Mouse (Mus musculus) lung, embryonic 14.5 days (tissue): ENCODE results near the gene Tulp2. TPM values are rescaled to one million over a fixed set of nuclear protein-coding genes. Genes with fewer than 3 reads are reported as not detected.

Experiments used
- ATAC-seq: fragments of 200-750 bp; cut with Nextera tagmentation; 2 replicates; pipeline ENCODE4 v1.8.0; 2017; ENCODE audit warnings: mild to moderate bottlenecking, moderate TSS enrichment, moderate library complexity; ENCODE audit not compliant: insufficient read depth
- DNase-seq: peaks from one replicate; pipeline ENCODE4 v3.0.0-alpha.2; 2015
- H3K27ac ChIP-seq: fragments of 300-500 bp; sonication (generic); 2 replicates; pipeline ENCODE4 v1.5.1; 2014; ENCODE audit warnings: low read depth, mild to moderate bottlenecking, moderate library complexity
- H3K27me3 ChIP-seq: fragments of 300-500 bp; sonication (generic); 2 replicates; pipeline ENCODE4 v1.6.1; 2014; ENCODE audit warnings: low read length, control low read depth; ENCODE audit not compliant: insufficient read depth
- H3K36me3 ChIP-seq: fragments of 300-500 bp; sonication (generic); 2 replicates; pipeline ENCODE4 v1.6.1; 2014; ENCODE audit warnings: control low read depth; ENCODE audit not compliant: insufficient read depth
- H3K4me1 ChIP-seq: fragments of 300-500 bp; sonication (generic); 2 replicates; pipeline ENCODE4 v1.6.1; 2014; ENCODE audit warnings: antibody characterized with exemption, control low read depth; ENCODE audit not compliant: insufficient read depth
- H3K4me2 ChIP-seq: fragments of 300-500 bp; sonication (generic); 2 replicates; pipeline ENCODE4 v1.6.1; 2014; ENCODE audit warnings: mild to moderate bottlenecking
- H3K4me3 ChIP-seq: fragments of 300-500 bp; sonication (generic); 2 replicates; pipeline ENCODE4 v1.5.1; 2014; ENCODE audit warnings: low read depth, low read length
- H3K9ac ChIP-seq: fragments of 300-500 bp; sonication (generic); 2 replicates; pipeline ENCODE4 v1.6.1; 2014
- H3K9me3 ChIP-seq: fragments of 300-500 bp; sonication (generic); 2 replicates; pipeline ENCODE4 v1.6.1; 2016; ENCODE audit warnings: low read depth, low read length, control low read depth
- CTCF ChIP-seq: IDR thresholded peaks from 2 replicates; pipeline ENCODE4 v1.5.1; 2016; ENCODE audit warnings: antibody characterized with exemption, low read depth
- WGBS: fragments of 180-500 bp; shearing (Covaris S2); extraction: QIAGEN DNeasy Blood & Tissue Kit; methylation state at CpG from one replicate; pipeline ENCODE4 v1.1.7; 2014; 5-methylcytosine and 5-hydroxymethylcytosine counted together
- polyA plus RNA-seq: library from polyadenylated mRNA; unstranded; fragments of >200 nt; fragmentation: Nextera tagmentation; extraction: Ambion mirVana; gene quantifications from 2 replicates; pipeline ENCODE4 v1.2.1, GENCODE M21; 2014

The Tulp2 gene
- polyA plus RNA-seq, 1 experiment from 2014 or later, result 0.86 TPM

- Histone ChIP-seq H3K36me3 (peaks cover 2% of the 10 kb centered on the region; the same call in 1 of the 2 replicates), H3K4me2 (peak overlapping the region; percentile 16; the same call in 1 of the 2 replicates), H3K27ac (no peak overlapping the region), H3K27me3 (no peaks in the 10 kb centered on the region), H3K9ac (no peak overlapping the region; the same call in 1 of the 2 replicates), H3K9me3 (no peaks in the 10 kb centered on the region), H3K4me3 (no peak overlapping the region), H3K4me1 (peaks cover 7% of the 10 kb centered on the region; the same call in 1 of the 2 replicates)
- WGBS, result 3% methylated on average over 6 of the region's 6 CpGs
- no peak for ATAC-seq
- no peak for TF ChIP-seq CTCF
- no peak for DNase-seq
These were observed 47.8 kb downstream of the Tulp2 start for GRCm38 (mm10) chr7:45529461-45529860.

DNA sequence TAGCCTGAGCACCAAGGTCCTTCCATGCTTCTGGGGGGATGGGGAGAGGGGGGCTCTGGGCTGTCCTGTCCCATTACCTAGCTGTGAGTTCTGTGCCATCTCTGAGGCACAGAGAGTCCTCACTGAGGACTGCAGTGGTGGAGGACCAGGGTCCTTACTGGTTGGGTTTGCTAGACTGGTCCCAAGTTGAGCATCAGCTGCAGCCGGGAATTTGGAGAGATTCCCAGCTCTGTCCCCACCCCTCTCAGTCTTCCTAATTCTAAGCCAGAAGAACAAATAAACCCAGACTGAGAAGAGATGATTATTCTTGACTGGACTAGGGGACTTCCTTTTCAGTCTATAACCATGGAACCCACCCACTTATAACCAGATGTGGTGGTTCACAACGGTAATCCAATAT, 49.0 kb downstream of the Tulp2 start:
- 45% methylated on average over 2 of the region's 2 CpGs for WGBS
- Histone ChIP-seq H3K36me3 (no peaks in the 10 kb centered on the region), H3K9me3 (no peaks in the 10 kb centered on the region), H3K9ac (no peak overlapping the region), H3K4me1 (peaks cover 7% of the 10 kb centered on the region; the same call in 1 of the 2 replicates), H3K27ac (no peak overlapping the region; the same call in 1 of the 2 replicates), H3K4me2 (0 out of 2 replicates have a peak overlapping the region, but pooled peaks have one; percentile 7), H3K27me3 (no peaks in the 10 kb centered on the region), H3K4me3 (no peak overlapping the region)
- DNase-seq (peak; percentile 64), ATAC-seq (0 out of 2 replicates have a peak, but pooled peaks have one; percentile 9)
- no peak for TF ChIP-seq CTCF

DNA sequence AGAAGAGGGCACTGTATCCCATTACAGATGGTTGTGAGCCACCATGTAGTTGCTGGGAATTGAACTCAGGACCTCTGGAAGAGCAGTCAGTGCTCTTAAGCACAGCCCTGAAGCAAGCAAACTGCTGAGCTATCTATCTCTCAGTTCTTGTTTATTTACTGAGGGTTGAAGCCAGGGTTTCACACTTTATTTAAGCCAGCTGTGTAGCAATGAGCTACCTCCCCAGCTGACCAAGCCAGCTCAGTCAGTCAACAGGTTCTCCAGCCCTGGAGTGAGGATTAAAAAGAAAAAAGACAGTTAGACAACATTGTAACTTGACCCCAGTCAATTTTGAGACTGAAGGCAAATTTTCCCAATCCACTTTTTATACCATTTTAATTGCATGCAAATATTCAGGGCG, 54.0 kb downstream of the Tulp2 start:
- H3K4me2 ChIP-seq, result no peak overlapping the region
- H3K4me1 ChIP-seq, result peaks cover 9% of the 10 kb centered on the region
- TF ChIP-seq CTCF, result no peak
- H3K27me3 ChIP-seq, result no peaks in the 10 kb centered on the region
- no peak for DNase-seq
- 72% methylated on average over 1 of the region's 1 CpGs for WGBS
- no peaks in the 10 kb centered on the region for H3K9me3 ChIP-seq
- ATAC-seq, result no peak
- no peak overlapping the region for H3K9ac ChIP-seq
- H3K27ac ChIP-seq, result no peak overlapping the region
- no peak overlapping the region for H3K4me3 ChIP-seq
- no peaks in the 10 kb centered on the region for H3K36me3 ChIP-seq

GRCm38 (mm10) chr7:45537602-45538001, 55.9 kb downstream of the Tulp2 start:
- peak overlapping the region; percentile 45 for H3K9ac ChIP-seq
- H3K4me2 ChIP-seq, result peak overlapping the region; percentile 73
- H3K9me3 ChIP-seq, result no peaks in the 10 kb centered on the region
- no peak for TF ChIP-seq CTCF
- WGBS, result 73% methylated on average over 10 of the region's 10 CpGs
- peak overlapping the region; percentile 46 for H3K4me3 ChIP-seq
- H3K27me3 ChIP-seq, result no peaks in the 10 kb centered on the region
- no peak overlapping the region for H3K27ac ChIP-seq
- H3K36me3 ChIP-seq, result no peaks in the 10 kb centered on the region
- ATAC-seq, result no peak
- no peak for DNase-seq
- H3K4me1 ChIP-seq, result peaks cover 5% of the 10 kb centered on the region; the same call in 1 of the 2 replicates

GRCm38 (mm10) chr7:45538163-45539041, 56.7 kb downstream of the Tulp2 start:
- no peaks in the 10 kb centered on the region for H3K36me3 ChIP-seq
- H3K9me3 ChIP-seq, result no peaks in the 10 kb centered on the region
- peak overlapping the region; percentile 73 for H3K4me2 ChIP-seq
- TF ChIP-seq CTCF, result peak; percentile 55
- no peaks in the 10 kb centered on the region for H3K27me3 ChIP-seq
- DNase-seq (peak; percentile 75), ATAC-seq (peak; percentile 83)
- peaks cover 5% of the 10 kb centered on the region; the same call in 1 of the 2 replicates for H3K4me1 ChIP-seq
- WGBS, result 3% methylated on average over 29 of the region's 29 CpGs
- no peak overlapping the region for H3K27ac ChIP-seq
- H3K9ac ChIP-seq, result peak overlapping the region; percentile 45
- H3K4me3 ChIP-seq, result peak overlapping the region; percentile 46

GRCm38 (mm10) chr7:45539095-45539494, 57.4 kb downstream of the Tulp2 start:
- no peak overlapping the region for H3K9ac ChIP-seq
- peaks cover 5% of the 10 kb centered on the region; the same call in 1 of the 2 replicates for H3K4me1 ChIP-seq
- 82% methylated on average over 3 of the region's 3 CpGs for WGBS
- H3K9me3 ChIP-seq, result no peaks in the 10 kb centered on the region
- no peak overlapping the region for H3K27ac ChIP-seq
- no peaks in the 10 kb centered on the region for H3K27me3 ChIP-seq
- H3K36me3 ChIP-seq, result no peaks in the 10 kb centered on the region
- no peak overlapping the region for H3K4me2 ChIP-seq
- no peak for DNase-seq
- no peak for TF ChIP-seq CTCF
- ATAC-seq, result no peak; the same call in 1 of the 2 replicates
- H3K4me3 ChIP-seq, result no peak overlapping the region

GRCm38 (mm10) chr7:45540213-45540612, 58.5 kb downstream of the Tulp2 start:
- DNase-seq (no peak), ATAC-seq (no peak)
- Histone ChIP-seq H3K4me1 (peaks cover 5% of the 10 kb centered on the region; the same call in 1 of the 2 replicates), H3K4me3 (no peak overlapping the region), H3K27me3 (no peaks in the 10 kb centered on the region), H3K4me2 (no peak overlapping the region), H3K9ac (no peak overlapping the region), H3K27ac (no peak overlapping the region), H3K9me3 (no peaks in the 10 kb centered on the region), H3K36me3 (no peaks in the 10 kb centered on the region)
- no peak for TF ChIP-seq CTCF
- WGBS, result 52% methylated on average over 2 of the region's 2 CpGs
